In genomic region chr9:81633437-81633973, GRCm38 (mm10) we compare ENCODE assay signal across 8 mouse cellular contexts. TPM values are rescaled to one million over a fixed set of nuclear protein-coding genes. Genes with fewer than 3 reads are reported as not detected.
DNase-seq lines count a peak whose midpoint lies in the region; ATAC-seq and TF ChIP-seq lines count a peak whose summit lies in the region.

Gene Htr1b, minus strand, starts transcription at chr9:81633828.

- peaks cover 4% of the 10 kb centered on the region; the same call in 1 of the 2 replicates for H3K4me1 ChIP-seq in embryonic fibroblast, embryonic 13.5 days (ENCODE audit: control insufficient read depth, insufficient read depth, low read length)
- no peaks in the 10 kb centered on the region for H3K4me1 ChIP-seq in hindbrain, embryonic 11.5 days (replicated peaks; ENCODE audit: control insufficient read depth, insufficient read depth, low read length)
- no peaks in the 10 kb centered on the region for H3K4me1 ChIP-seq in small intestine, adult 2 months (ENCODE audit: control insufficient read depth, insufficient read depth, insufficient read length, low read length)

- peak within 1 kb of the TSS; percentile 50 for H3K4me3 ChIP-seq in embryonic fibroblast, embryonic 13.5 days (ENCODE audit: insufficient read depth, low read length)
- H3K4me3 ChIP-seq in hindbrain, embryonic 11.5 days (ENCODE audit: low read depth, low read length) = peak within 1 kb of the TSS; percentile 78
- H3K4me3 ChIP-seq in small intestine, adult 2 months (ENCODE audit: low read depth, low read length) = peak within 1 kb of the TSS; percentile 53

- peak; percentile 66 for TF ChIP-seq POLR2A in embryonic fibroblast, embryonic 13.5 days (IDR thresholded peaks at IDR 0.05; ENCODE audit: low read depth, low read length)
- TF ChIP-seq POLR2A in small intestine, adult 2 months (IDR thresholded peaks at IDR 0.05; ENCODE audit: low read depth, low read length) = no peak

- H3K27ac ChIP-seq in embryonic fibroblast, embryonic 13.5 days (ENCODE audit: insufficient read depth, low read length) = peak within 1 kb of the TSS; percentile 78
- peak within 1 kb of the TSS; percentile 42; the same call in 1 of the 2 replicates for H3K27ac ChIP-seq in hindbrain, embryonic 11.5 days (ENCODE audit: low read depth, low read length)
- no peak within 1 kb of the TSS for H3K27ac ChIP-seq in small intestine, adult 2 months (ENCODE audit: insufficient read depth, low read depth, low read length)

- peak within 1 kb of the TSS; percentile 66 for H3K9ac ChIP-seq in hindbrain, embryonic 11.5 days (ENCODE audit: low read depth, low read length)

- WGBS in hindbrain, embryonic 11.5 days = under 1% methylated on average over 25 of the region's 26 CpGs
- 2% methylated on average over 26 of the region's 26 CpGs for WGBS in small intestine, adult 2 months

- H3K9me3 ChIP-seq in hindbrain, embryonic 11.5 days (ENCODE audit: control insufficient read depth, low read length) = no peaks in the 10 kb centered on the region

- H3K4me2 ChIP-seq in hindbrain, embryonic 11.5 days (replicated peaks; ENCODE audit: low read depth, low read length) = peak within 1 kb of the TSS; percentile 99

- DNase-seq in urinary bladder, adult 18-20 months (ENCODE audit: low spot score in 2 of 2) = peak; percentile 1 to 25
- no peak for DNase-seq in urinary bladder, postnatal 14 days (ENCODE audit: low spot score)
- DNase-seq in hindbrain, embryonic 11.5 days (ENCODE audit: low spot score) = peak; percentile 74
- DNase-seq in layer of hippocampus, postnatal 10 days (ENCODE audit: low spot score in 2 of 2) = peak; percentile 22 to 35
- peak; percentile 5 for DNase-seq in lung, postnatal 14 days
- no peak for DNase-seq in ovary, adult 18-20 months (ENCODE audit: low spot score)

- TF ChIP-seq CTCF in embryonic fibroblast, embryonic 13.5 days (IDR thresholded peaks at IDR 0.05; ENCODE audit: borderline replicate concordance, insufficient read depth, low read length) = no peak
- no peak for TF ChIP-seq CTCF in small intestine, adult 2 months (IDR thresholded peaks at IDR 0.05; ENCODE audit: extremely low read depth, insufficient read length, insufficient replicate concordance, low read depth, low read length)

- no peaks in the 10 kb centered on the region for H3K36me3 ChIP-seq in hindbrain, embryonic 11.5 days (ENCODE audit: control insufficient read depth, insufficient read depth, low read length)
- no peaks in the 10 kb centered on the region for H3K36me3 ChIP-seq in small intestine, adult 2 months (ENCODE audit: control insufficient read depth, insufficient read depth, low read length)

- ATAC-seq in hindbrain, embryonic 11.5 days (ENCODE audit: low FRiP score) = peak; percentile 81

- H3K27me3 ChIP-seq in hindbrain, embryonic 11.5 days (ENCODE audit: control insufficient read depth, insufficient read depth, low read length) = peaks cover 17% of the 10 kb centered on the region
- H3K27me3 ChIP-seq in small intestine, adult 2 months (ENCODE audit: control insufficient read depth, insufficient read depth, low read length) = peaks cover 11% of the 10 kb centered on the region; the same call in 1 of the 2 replicates

RNA-seq across cellular contexts. Expression of gene Htr1b, which starts in this region (rescaled TPM):
- polyA plus RNA-seq in embryonic fibroblast, embryonic 13.5 days (2011; ENCODE audit: insufficient read length, low read depth, missing spikeins) = 32.5 and 78.1 TPM in 2 replicates
- polyA plus RNA-seq in hindbrain, embryonic 11.5 days (2014; fragmentation: Nextera tagmentation; extraction: Ambion mirVana) = 1.1 and 1.2 TPM in 2 replicates
- 1 to 10 TPM; 7.8 to 8.3 TPM for total RNA-seq in layer of hippocampus, postnatal 10 days (2021)
- polyA plus RNA-seq in small intestine, adult 2 months (2012; rRNA removed) = 0.30 and 0.47 TPM in 2 replicates

Comparison
In these comparisons a context has a peak if more than half of its experiments do, and no peak if none do; other contexts are left out.
1. RNA of gene Htr1b (polyA plus RNA-seq): 32.5 to 78.1 TPM in embryonic fibroblast, embryonic 13.5 days; 1.1 to 1.2 TPM in hindbrain, embryonic 11.5 days and 0.30 to 0.47 TPM in small intestine, adult 2 months; every median in the first group is over 10 times any median in the second.
2. DNase-seq: peak in urinary bladder, adult 18-20 months (2 of 2), hindbrain, embryonic 11.5 days (single experiment), layer of hippocampus, postnatal 10 days (2 of 2) and lung, postnatal 14 days (single experiment); none in urinary bladder, postnatal 14 days (single experiment) and ovary, adult 18-20 months (single experiment).
3. Peak in every context shown above with its lines, with median percentiles within 50 percentile points of each other: H3K4me3 ChIP-seq.